Mouse (Mus musculus) embryo, embryonic 9.5 days (tissue): ENCODE results near the gene Mettl21c.
"Not testable (repeated sequence)": the region's sequence is repeated elsewhere in the genome, so short reads cannot be mapped to it uniquely, and the experiment has no call there.

Source experiments
- DNase-seq: peaks from one replicate; pipeline ENCODE4 v3.0.0-alpha.2; 2017; ENCODE audit errors: extremely low spot score

Gene Mettl21c

DNA sequence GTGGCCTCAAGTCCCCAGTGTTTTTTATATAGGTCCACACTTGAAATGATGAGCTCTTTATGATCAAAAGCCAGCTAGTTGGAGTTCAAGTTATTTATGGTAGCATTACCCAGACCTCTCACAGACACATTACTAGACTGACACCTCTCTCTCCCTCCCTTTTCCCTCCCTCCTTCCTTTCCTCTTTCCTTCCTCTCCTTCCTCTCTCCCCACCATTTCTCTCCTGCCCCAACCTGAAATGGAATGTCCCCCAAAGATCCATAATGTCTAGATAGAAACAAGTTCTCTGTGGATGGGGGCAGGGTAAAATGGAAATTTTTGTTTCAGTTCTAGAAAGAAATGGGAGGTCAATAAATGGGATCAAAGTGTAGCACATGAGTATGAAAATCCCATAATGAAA, at the start of gene Mettl21c:
TSS of gene Mettl21c (minus strand) at position 101 of the 400 bp plus-strand sequence.
- no peak for DNase-seq

GRCm38 (mm10) chr1:44064625-44065024, 44.8 kb upstream of the Mettl21c start:
- peak; percentile 13 for DNase-seq

DNA sequence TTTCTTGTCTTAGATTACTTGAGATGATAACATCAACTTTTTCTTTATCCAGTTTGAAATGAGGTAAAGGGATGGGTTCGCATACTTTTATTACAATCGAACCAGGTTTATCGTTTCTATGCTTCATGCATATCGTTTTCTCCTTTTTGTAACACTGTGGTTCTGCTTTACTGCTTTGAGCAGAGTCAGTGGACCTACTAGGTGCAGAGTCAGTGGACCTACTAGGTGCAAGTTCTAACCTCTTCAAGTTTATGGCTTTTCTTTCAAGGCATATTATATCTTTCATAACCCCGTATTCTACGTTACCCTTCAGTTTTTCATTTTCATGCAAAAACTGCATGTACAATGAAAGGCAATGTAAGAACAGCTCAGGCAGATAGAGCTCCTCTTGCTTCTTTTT, 43.6 kb upstream of the Mettl21c start:
- no peak for DNase-seq

GRCm38 (mm10) chr1:44061836-44062235, 42.0 kb upstream of the Mettl21c start, which contains the start of gene Gm8251:
Gene Gm8251 (minus strand): TSS chr1:44061936.
- DNase-seq, result no peak

- DNase-seq, result no peak
Measured at GRCm38 (mm10) chr1:44057805-44058204, 38.0 kb upstream of the Mettl21c start.

DNA sequence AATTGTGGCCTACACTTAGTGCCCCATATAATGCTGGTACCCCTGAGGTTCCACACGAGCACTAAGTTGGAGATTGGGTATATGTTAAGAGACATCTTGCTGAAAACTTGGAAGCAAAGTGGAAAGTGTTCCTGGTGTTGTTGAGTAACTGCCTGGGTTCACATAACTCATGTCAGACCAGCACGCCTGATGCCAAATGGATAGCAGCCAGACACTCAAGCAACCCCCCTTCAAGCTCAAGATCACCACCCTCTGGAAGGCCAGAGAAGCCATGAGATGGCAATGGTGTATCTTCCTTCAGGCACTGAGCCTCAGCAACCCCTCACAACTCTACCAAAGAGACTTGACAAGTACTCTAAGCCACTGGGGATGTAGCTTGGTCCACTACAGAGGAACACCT, 26.7 kb upstream of the Mettl21c start:
- DNase-seq, result no peak

DNA sequence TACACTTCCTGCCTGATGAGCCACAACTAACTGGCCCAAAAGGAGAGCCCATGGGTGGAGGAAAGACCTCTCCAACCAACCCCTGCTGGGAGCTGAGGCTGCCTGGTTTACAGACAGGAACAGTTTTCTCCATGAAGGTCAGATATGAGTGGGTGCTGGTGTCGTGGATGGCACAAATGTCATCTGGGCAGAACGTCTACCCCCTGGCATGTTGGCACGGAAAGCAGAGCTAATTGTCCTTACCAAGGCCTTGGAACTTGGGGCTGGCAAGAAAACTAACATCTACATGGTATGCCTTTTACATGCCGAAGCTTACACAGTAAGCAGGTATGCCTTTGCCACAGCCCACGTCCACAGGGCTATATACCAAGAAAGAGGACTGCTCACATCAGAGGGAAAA, 25.9 kb upstream of the Mettl21c start:
- DNase-seq, result not testable (repeated sequence)

DNA sequence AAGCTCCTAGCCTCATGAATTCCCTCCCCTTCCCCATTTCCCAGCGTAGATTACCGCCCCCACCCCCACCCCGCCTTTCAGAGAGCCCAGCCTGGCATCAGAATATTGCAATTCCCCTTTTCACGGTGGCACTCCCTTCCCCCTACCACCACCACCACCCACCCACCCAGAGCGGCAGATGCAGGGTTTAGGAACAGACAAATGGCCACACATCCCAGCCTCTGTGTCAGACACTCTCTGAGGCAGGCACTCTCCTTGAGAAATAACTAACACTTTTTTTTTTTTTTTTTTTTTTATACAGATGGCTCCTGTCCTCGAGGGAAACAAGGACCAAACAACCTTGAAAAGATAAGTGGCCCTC, 22.7 kb upstream of the Mettl21c start:
- DNase-seq, result no peak

- peak; percentile 59 for DNase-seq
Measured at GRCm38 (mm10) chr1:44041797-44042554, 22.1 kb upstream of the Mettl21c start.

DNA sequence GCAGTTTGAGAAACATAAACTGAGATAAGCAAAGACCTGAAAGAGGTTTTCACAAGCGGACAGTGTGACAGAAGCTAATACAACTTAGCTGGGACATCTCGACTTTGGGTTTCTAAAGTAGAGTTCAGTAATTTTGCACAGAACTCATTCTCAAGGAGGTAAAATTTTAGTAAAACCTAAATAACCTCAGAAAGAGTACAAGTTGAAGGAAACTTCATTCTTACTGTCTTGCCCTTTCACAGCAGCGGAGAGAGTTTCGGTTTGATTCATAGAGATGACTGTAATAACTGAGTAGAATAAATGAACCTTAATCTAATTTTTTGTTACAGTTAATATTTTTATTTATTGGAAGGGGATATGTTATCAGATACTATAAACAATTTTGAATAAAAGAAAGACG, 13.1 kb upstream of the Mettl21c start:
- DNase-seq, result no peak

DNA sequence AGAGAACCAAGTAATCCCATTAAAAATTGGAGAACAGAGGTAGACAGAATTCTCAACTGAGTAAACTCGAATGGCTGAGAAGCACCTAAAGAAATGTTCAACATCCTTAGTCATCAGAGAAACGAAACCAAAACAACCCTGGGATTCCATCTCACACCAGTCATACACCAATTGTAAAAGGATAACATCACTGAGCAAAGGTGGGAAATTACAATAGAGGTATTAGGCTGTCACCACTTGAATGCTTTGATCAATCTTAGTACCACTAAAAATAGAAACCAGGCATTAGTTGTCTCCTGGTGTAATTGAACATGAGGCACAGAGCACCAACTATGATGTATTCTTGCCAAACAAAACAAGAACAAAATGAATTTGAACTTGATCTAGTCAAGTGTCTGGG, 12.4 kb upstream of the Mettl21c start:
- no peak for DNase-seq

DNA sequence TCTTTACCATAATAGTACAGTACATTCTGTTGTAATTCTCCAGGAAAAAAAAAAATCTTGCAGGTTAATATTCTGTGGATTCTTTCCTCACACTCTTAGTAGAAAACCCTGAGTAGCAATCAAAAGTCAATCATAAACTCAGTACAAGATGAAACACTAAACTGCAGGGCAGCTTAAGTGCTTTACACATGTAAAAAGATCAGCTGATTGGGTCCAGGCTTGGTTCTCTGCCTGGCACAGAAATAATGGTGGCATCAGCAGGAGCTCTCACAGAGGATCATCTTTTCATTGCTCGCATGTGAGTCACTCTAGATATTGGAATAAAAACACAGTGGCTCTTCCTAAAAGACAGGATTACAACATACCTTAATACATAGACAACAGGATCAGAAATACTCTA, 7.8 kb upstream of the Mettl21c start:
- no peak for DNase-seq

GRCm38 (mm10) chr1:44022656-44023055, 2.8 kb upstream of the Mettl21c start:
- DNase-seq, result no peak

DNA sequence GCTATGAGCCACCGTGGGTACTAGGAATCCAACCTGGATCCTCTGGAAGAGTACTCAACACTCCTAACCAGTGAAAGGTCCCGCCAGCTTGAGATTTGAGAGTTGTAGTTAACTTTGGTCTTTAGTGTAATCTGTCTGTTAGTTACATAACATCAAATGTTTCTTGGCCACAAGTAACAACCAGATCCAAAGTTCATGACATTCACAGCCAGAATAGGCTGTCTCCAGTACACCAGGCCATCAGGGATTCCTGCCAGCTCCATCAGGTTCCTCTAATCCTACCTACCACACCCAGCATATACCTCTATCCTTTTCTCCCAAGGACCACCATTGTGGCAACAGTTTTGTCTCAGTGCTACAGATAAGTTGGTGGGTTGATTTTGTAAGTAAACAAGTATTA, 4.3 kb downstream of the Mettl21c start:
- DNase-seq, result no peak

GRCm38 (mm10) chr1:44004513-44004912, 15.3 kb downstream of the Mettl21c start:
- DNase-seq, result no peak

GRCm38 (mm10) chr1:43996914-43997589, 22.8 kb downstream of the Mettl21c start:
- DNase-seq, result no peak

DNA sequence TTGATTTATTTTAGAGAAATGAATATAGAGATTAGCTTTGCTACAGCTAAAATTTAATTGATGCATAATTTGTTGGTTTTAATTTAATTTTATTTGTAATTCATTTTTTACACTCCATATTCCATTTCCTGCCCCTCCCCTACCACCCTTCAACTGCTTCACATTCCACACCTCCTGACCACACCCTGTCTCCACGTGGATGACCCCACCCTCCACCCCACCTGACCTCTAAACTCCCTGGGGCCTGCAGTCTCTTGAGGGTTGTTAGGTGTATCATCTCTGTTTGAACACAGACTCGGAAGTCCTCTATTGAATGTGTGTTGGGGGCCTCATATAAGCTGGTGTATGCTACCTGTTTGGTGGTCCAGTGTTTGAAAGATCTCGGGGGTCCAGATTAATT, 48.7 kb downstream of the Mettl21c start:
- no peak for DNase-seq

DNA sequence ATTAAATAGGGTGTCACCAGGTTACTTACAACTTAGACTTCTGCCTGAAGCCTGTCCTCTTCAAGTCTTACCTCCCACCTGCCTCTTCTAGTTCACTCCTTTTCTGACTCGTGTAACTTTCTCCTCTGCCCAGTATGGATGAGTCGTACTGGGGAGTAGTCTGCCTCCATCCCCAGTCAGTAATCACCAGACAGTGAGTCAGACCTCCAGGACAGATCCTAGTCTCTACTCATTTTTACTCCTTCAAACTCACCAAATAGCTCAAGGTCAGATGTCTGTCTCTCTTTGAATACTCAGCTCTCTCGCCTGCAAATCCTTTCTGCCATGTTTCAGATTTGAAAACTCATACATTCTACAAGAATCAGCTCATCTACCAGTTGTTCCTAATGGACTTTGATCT, 50.5 kb downstream of the Mettl21c start:
- no peak for DNase-seq

DNA sequence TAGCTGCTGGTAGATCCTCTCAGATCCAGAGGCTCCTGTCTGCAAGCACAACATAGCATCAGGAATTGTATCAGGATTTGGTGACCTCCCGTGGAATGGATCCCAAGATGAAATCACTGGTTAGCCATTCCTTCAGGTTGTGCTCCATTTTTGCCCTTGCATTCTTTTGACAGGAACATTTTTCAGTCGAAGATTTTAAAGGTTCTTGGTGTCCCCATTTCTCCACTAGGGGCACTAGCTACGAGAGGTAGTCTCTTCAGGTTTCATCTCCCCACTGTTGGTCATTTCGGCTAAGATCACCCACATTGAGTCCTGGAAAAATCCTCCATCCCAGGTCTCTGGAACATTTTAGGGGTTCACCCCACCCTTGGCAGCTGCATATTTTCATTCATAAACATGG, 53.1 kb downstream of the Mettl21c start:
- no peak for DNase-seq

DNA sequence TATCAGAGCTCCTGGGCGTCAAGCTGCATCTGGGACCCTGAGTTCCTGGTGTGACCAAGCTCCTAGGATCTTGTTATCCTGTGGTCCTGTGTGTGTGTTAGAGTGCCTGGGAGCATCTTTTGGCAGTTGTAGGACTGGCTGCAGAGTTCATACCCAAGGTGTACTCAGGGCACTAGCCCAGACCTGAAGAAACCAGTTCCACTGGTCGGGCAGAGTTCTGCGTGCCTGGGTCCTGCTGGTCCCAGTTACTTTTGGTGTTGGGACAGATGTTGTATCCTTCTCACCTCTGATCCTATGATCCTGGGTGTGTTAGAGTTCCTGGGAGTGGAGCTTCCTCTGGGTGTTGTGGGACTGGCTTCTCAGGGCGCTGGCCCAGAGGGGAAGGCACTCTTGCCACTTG, 55.5 kb downstream of the Mettl21c start:
- no peak for DNase-seq
